Mouse (Mus musculus) myocyte (in vitro differentiated cells): ENCODE results near the gene Pabpn1. TPM values are rescaled to one million over a fixed set of nuclear protein-coding genes. Genes with fewer than 3 reads are reported as not detected.

Experiments used
- H3K27me3 ChIP-seq: one replicate; pipeline ENCODE4 v1.6.1; 2011; ENCODE audit not compliant: control insufficient read depth, insufficient read depth, insufficient read length
- H3K36me3 ChIP-seq: one replicate; pipeline ENCODE4 v1.6.1; 2011; ENCODE audit not compliant: control insufficient read depth, insufficient read depth
- H3K4me2 ChIP-seq: one replicate; pipeline ENCODE4 v1.6.1; 2011; ENCODE audit warnings: low read depth, control low read depth
- H3K4me3 ChIP-seq: one replicate; pipeline ENCODE4 v1.5.1; 2011; ENCODE audit warnings: mild to moderate bottlenecking, control low read depth, moderate library complexity
- H3K79me2 ChIP-seq: one replicate; pipeline ENCODE4 v1.6.1; 2011; ENCODE audit not compliant: control insufficient read depth, insufficient read depth
- H3ac ChIP-seq: one replicate; pipeline ENCODE4 v1.6.1; 2011; ENCODE audit not compliant: control insufficient read depth, insufficient read length
- CEBPB ChIP-seq: IDR thresholded peaks from 2 replicates; pipeline ENCODE4 v1.6.1; 2011; ENCODE audit warnings: mild to moderate bottlenecking, moderate library complexity; ENCODE audit not compliant: poor library complexity, insufficient read depth, severe bottlenecking
- E2F4 ChIP-seq: IDR thresholded peaks from one replicate; pipeline ENCODE4 v1.6.1; 2011; ENCODE audit warnings: mild to moderate bottlenecking, control low read depth, moderate library complexity; ENCODE audit not compliant: insufficient read depth
- MAX ChIP-seq: IDR thresholded peaks from one replicate; pipeline ENCODE4 v1.6.1; 2011; ENCODE audit warnings: low read depth, mild to moderate bottlenecking, control low read depth
- MYOD1 ChIP-seq, 3 experiments: IDR thresholded peaks; one replicate each; pipeline ENCODE4 v1.6.1; 2011; ENCODE audit warnings: control low read depth in 2 of 3, low read depth in 2 of 3, mild to moderate bottlenecking in 2 of 3, moderate library complexity in 1 of 3; ENCODE audit not compliant: insufficient read length in 2 of 3, control insufficient read depth in 1 of 3
- MYOG ChIP-seq, 3 experiments: IDR thresholded peaks; one replicate each; pipeline ENCODE4 v1.6.1; 2011; ENCODE audit warnings: control low read depth in 2 of 3, low read depth in 2 of 3, mild to moderate bottlenecking in 2 of 3; ENCODE audit not compliant: insufficient read length in 2 of 3, control insufficient read depth in 1 of 3, insufficient read depth in 1 of 3
- POLR2A ChIP-seq: IDR thresholded peaks from one replicate; pipeline ENCODE4 v1.6.1; 2011; ENCODE audit warnings: low read depth, mild to moderate bottlenecking, control low read depth, moderate library complexity; ENCODE audit not compliant: insufficient read length
- POLR2AphosphoS2 ChIP-seq: IDR thresholded peaks from one replicate; pipeline ENCODE4 v1.6.1; 2011; ENCODE audit warnings: low read depth, control low read depth; ENCODE audit not compliant: insufficient read length
- REST ChIP-seq: IDR thresholded peaks from one replicate; pipeline ENCODE4 v1.6.1; 2011; ENCODE audit warnings: mild to moderate bottlenecking, control low read depth, moderate library complexity; ENCODE audit not compliant: insufficient read depth, insufficient read length
- SRF ChIP-seq: IDR thresholded peaks from one replicate; pipeline ENCODE4 v1.6.1; 2011; ENCODE audit warnings: low read depth; ENCODE audit not compliant: control insufficient read depth, insufficient read length
- TCF12 ChIP-seq: IDR thresholded peaks from one replicate; pipeline ENCODE4 v1.6.1; 2011; ENCODE audit warnings: mild to moderate bottlenecking, control low read depth; ENCODE audit not compliant: poor library complexity, insufficient read depth, severe bottlenecking
- TCF3 ChIP-seq: IDR thresholded peaks from one replicate; pipeline ENCODE4 v1.6.1; 2011; ENCODE audit warnings: low read depth, control low read depth; ENCODE audit not compliant: insufficient read length
- USF1 ChIP-seq: IDR thresholded peaks from one replicate; pipeline ENCODE4 v1.6.1; 2011; ENCODE audit warnings: low read depth, mild to moderate bottlenecking, control low read depth, moderate library complexity
- polyA plus RNA-seq: library from polyadenylated mRNA; unstranded; fragments of >200 nt; fragmentation: generic; extraction: Trizol; gene quantifications from one replicate; pipeline ENCODE4 v1.2.1, GENCODE M21; 2012; ENCODE audit warnings: missing spikeins

Gene Pabpn1
- polyA plus RNA-seq, 1 experiment, result 70.6 TPM

DNA sequence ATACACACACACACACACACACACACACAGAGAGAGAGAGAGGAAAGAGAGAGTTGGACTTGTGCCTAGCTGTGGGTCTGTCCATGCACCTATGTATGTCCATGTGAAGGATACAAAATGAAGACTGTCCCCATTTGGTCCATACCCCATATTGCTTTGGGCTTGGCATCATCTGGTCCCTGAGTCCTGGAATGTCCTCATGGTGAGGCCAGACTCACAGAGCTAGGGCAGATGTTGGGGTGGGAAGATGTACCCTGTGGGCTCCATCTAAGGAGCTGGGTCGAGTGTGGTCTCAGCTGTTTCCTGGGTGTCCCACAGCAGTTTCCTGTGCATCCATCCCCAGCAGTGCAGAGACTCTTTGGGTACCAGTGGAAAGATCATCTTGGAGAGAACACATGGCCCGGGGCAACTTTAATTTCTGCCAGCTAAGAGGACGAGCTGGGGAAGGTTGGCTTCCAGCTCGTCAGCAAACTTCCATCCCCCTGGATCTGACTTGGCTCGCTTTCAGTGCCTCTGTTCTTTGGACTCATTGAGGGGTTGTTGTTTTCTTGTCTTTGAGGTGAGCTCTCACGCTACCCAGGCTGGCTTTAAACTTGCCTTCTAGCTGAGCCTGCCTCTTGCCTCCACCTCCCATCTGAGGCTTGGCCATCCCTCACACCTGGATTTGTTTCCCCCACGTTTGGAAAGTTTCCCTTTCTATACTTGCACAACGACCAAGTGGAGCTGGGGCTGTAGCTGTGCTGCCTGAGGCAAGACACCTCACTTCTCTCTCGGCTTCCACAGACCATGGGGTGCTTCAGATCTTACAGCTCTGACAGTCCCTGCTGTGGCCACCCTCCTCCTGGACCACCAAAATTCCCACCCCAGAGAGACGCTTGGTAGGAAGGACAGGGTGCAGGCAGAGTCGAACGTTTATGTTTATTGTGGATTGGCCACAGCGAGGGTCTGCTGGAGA, 49.0 kb downstream of the Pabpn1 start:
- TF ChIP-seq CEBPB (no peak), E2F4 (no peak), USF1 (no peak), TCF12 (no peak), TCF3 (no peak), POLR2A (no peak), MYOG (IDR thresholded peaks at IDR 0.05; ENCODE audit: control insufficient read depth in 1 of 3, insufficient read depth in 1 of 3, insufficient read length in 2 of 3, low read depth in 2 of 3) (no peak), MAX (no peak), SRF (no peak), MYOD1 (IDR thresholded peaks at IDR 0.05; ENCODE audit: control insufficient read depth in 1 of 3, insufficient read length in 2 of 3, low read depth in 2 of 3) (no peak), REST (no peak)
- no peaks in the 10 kb centered on the region for H3K36me3 ChIP-seq

DNA sequence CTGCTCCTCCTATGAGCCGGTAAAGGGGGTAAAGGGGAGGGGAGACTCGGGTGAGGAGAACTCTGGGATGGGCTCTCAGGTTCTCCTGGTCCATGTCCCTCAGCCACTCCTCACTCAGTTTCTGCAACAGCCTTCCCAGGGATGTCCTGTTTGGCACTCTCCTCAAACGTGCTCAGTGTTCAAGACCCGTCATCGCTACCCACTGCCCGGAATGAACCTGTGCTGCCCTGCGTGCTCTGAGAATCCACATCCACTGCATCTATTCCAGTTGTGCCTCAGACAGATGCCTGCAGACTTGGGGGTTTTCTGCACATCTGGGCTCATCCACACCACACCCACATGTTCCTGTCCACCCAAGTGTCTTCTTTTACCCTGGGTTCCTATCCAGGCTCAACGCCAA, 50.2 kb downstream of the Pabpn1 start:
- Histone ChIP-seq H3K4me3 (no peak overlapping the region), H3K79me2 (no peaks in the 10 kb centered on the region), H3K4me2 (no peak overlapping the region), H3K27me3 (peaks cover 8% of the 10 kb centered on the region), H3K36me3 (no peaks in the 10 kb centered on the region), H3ac (no peak overlapping the region)
- TF ChIP-seq SRF (no peak), TCF12 (no peak), TCF3 (no peak), CEBPB (no peak), E2F4 (no peak), POLR2A (no peak), REST (no peak), MAX (no peak), POLR2AphosphoS2 (no peak), MYOD1 (IDR thresholded peaks at IDR 0.05; ENCODE audit: control insufficient read depth in 1 of 3, insufficient read length in 2 of 3, low read depth in 2 of 3) (no peak), MYOG (IDR thresholded peaks at IDR 0.05; ENCODE audit: control insufficient read depth in 1 of 3, insufficient read depth in 1 of 3, insufficient read length in 2 of 3, low read depth in 2 of 3) (no peak), USF1 (no peak)

More for the DNA sequence above, 49.0 kb downstream of the Pabpn1 start:
- Histone ChIP-seq H3K27me3 (peaks cover 11% of the 10 kb centered on the region), H3K79me2 (no peaks in the 10 kb centered on the region), H3K4me2 (no peak overlapping the region), H3ac (no peak overlapping the region), H3K4me3 (no peak overlapping the region)

DNA sequence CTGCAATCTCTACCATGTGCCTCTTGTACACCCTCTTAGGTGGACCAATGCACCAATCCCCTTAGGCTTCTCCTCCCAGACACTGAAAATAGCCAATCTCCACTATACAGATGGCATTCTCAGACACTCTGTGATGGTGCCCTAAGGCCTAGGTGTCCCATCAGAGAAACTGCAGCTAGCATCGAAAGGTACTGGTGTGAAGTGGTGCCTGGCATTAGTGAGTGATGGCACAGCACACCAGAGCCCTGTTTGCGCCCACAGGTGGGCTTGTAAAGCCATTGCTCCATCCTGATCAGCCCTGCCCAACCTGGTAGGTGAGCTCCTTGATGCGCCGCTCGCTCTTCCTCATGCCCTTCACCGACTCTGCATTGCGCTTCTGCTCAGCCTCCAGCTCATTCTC, 51.7 kb downstream of the Pabpn1 start:
- Histone ChIP-seq H3K27me3 (peaks cover 4% of the 10 kb centered on the region), H3ac (no peak overlapping the region), H3K36me3 (no peaks in the 10 kb centered on the region), H3K4me2 (no peak overlapping the region), H3K79me2 (no peaks in the 10 kb centered on the region), H3K4me3 (no peak overlapping the region)
- no peak for TF ChIP-seq REST
- no peak for TF ChIP-seq USF1
- TF ChIP-seq TCF12, result no peak
- TF ChIP-seq MYOD1 (IDR thresholded peaks at IDR 0.05; ENCODE audit: control insufficient read depth in 1 of 3, insufficient read length in 2 of 3, low read depth in 2 of 3), result no peak
- TF ChIP-seq TCF3, result no peak
- no peak for TF ChIP-seq SRF
- TF ChIP-seq POLR2A, result no peak
- TF ChIP-seq MAX, result no peak
- TF ChIP-seq MYOG (IDR thresholded peaks at IDR 0.05; ENCODE audit: control insufficient read depth in 1 of 3, insufficient read depth in 1 of 3, insufficient read length in 2 of 3, low read depth in 2 of 3), result no peak
- TF ChIP-seq CEBPB, result no peak
- no peak for TF ChIP-seq POLR2AphosphoS2
- no peak for TF ChIP-seq E2F4

DNA sequence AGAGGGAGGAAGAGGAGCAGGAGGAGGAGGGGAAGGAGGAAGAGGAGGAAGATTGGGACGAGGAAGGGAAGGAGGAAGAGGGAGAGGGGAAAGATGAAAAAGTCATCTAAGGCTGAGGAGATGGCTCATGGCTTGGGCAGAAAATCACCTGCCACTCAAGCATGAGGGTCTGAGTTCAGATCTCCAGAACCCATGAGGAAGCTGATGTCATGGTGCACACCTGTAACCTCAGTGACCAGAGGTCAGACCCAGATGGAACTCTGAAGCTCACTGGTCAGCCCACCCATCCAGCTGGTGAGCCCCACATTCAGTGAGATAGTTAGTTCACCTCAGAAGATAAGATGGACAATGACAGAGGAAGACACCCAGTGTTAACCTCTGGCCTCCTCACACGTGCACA, 52.6 kb downstream of the Pabpn1 start:
- Histone ChIP-seq H3ac (no peak overlapping the region), H3K36me3 (no peaks in the 10 kb centered on the region), H3K4me3 (no peak overlapping the region), H3K4me2 (no peak overlapping the region), H3K27me3 (peaks cover 8% of the 10 kb centered on the region), H3K79me2 (no peaks in the 10 kb centered on the region)
- TF ChIP-seq TCF3, result no peak
- TF ChIP-seq TCF12, result no peak
- no peak for TF ChIP-seq E2F4
- TF ChIP-seq POLR2A, result no peak
- TF ChIP-seq SRF, result no peak
- no peak for TF ChIP-seq POLR2AphosphoS2
- TF ChIP-seq MYOG (IDR thresholded peaks at IDR 0.05; ENCODE audit: control insufficient read depth in 1 of 3, insufficient read depth in 1 of 3, insufficient read length in 2 of 3, low read depth in 2 of 3), result no peak
- TF ChIP-seq REST, result no peak
- no peak for TF ChIP-seq MYOD1 (IDR thresholded peaks at IDR 0.05; ENCODE audit: control insufficient read depth in 1 of 3, insufficient read length in 2 of 3, low read depth in 2 of 3)
- TF ChIP-seq CEBPB, result no peak
- TF ChIP-seq MAX, result no peak
- TF ChIP-seq USF1, result no peak
